Mouse (Mus musculus): ENCODE results near the gene Unc50. TPM values are rescaled to one million over a fixed set of nuclear protein-coding genes. Genes with fewer than 3 reads are reported as not detected.

Unc50 gene
- polyA plus RNA-seq, 1 experiment, result 33.1 TPM

- Histone ChIP-seq H3K36me3 (ENCODE audit: control insufficient read depth, insufficient read depth) (peaks cover 4% of the 10 kb centered on the region), H3ac (ENCODE audit: control insufficient read depth, insufficient read length) (no peak overlapping the region), H3K4me2 (ENCODE audit: low read depth) (no peak overlapping the region), H3K4me3 (no peak overlapping the region), H3K79me2 (ENCODE audit: control insufficient read depth, insufficient read depth) (no peaks in the 10 kb centered on the region), H3K27me3 (ENCODE audit: control insufficient read depth, insufficient read depth, insufficient read length) (no peaks in the 10 kb centered on the region)
- no peak for TF ChIP-seq CEBPB (IDR thresholded peaks at IDR 0.05; ENCODE audit: insufficient read depth, poor library complexity, severe bottlenecking)
- no peak for TF ChIP-seq TCF3 (IDR thresholded peaks at IDR 0.05; ENCODE audit: insufficient read length, low read depth)
- TF ChIP-seq MAX (IDR thresholded peaks at IDR 0.05; ENCODE audit: low read depth), result no peak
- no peak for TF ChIP-seq MYOD1 (IDR thresholded peaks at IDR 0.05; ENCODE audit: control insufficient read depth in 1 of 3, insufficient read length in 2 of 3, low read depth in 2 of 3)
- no peak for TF ChIP-seq E2F4 (IDR thresholded peaks at IDR 0.05; ENCODE audit: insufficient read depth)
- TF ChIP-seq MYOG (IDR thresholded peaks at IDR 0.05; ENCODE audit: control insufficient read depth in 1 of 3, insufficient read depth in 1 of 3, insufficient read length in 2 of 3, low read depth in 2 of 3), result no peak
- no peak for TF ChIP-seq POLR2AphosphoS2 (IDR thresholded peaks at IDR 0.05; ENCODE audit: insufficient read length, low read depth)
- TF ChIP-seq SRF (IDR thresholded peaks at IDR 0.05; ENCODE audit: control insufficient read depth, insufficient read length, low read depth), result no peak
- no peak for TF ChIP-seq POLR2A (IDR thresholded peaks at IDR 0.05; ENCODE audit: insufficient read length, low read depth)
- no peak for TF ChIP-seq TCF12 (IDR thresholded peaks at IDR 0.05; ENCODE audit: insufficient read depth, poor library complexity, severe bottlenecking)
- TF ChIP-seq USF1 (IDR thresholded peaks at IDR 0.05; ENCODE audit: low read depth), result no peak
- no peak for TF ChIP-seq REST (IDR thresholded peaks at IDR 0.05; ENCODE audit: insufficient read depth, insufficient read length)
These were observed 13.2 kb downstream of the Unc50 start for GRCm38 (mm10) chr1:37442848-37443835.

- Histone ChIP-seq H3K4me2 (ENCODE audit: low read depth) (no peak overlapping the region), H3K4me3 (no peak overlapping the region), H3K79me2 (ENCODE audit: control insufficient read depth, insufficient read depth) (no peaks in the 10 kb centered on the region), H3ac (ENCODE audit: control insufficient read depth, insufficient read length) (no peak overlapping the region), H3K36me3 (ENCODE audit: control insufficient read depth, insufficient read depth) (no peaks in the 10 kb centered on the region), H3K27me3 (ENCODE audit: control insufficient read depth, insufficient read depth, insufficient read length) (no peaks in the 10 kb centered on the region)
- TF ChIP-seq USF1 (IDR thresholded peaks at IDR 0.05; ENCODE audit: low read depth) (no peak), TCF12 (IDR thresholded peaks at IDR 0.05; ENCODE audit: insufficient read depth, poor library complexity, severe bottlenecking) (no peak), E2F4 (IDR thresholded peaks at IDR 0.05; ENCODE audit: insufficient read depth) (no peak), POLR2AphosphoS2 (IDR thresholded peaks at IDR 0.05; ENCODE audit: insufficient read length, low read depth) (no peak), TCF3 (IDR thresholded peaks at IDR 0.05; ENCODE audit: insufficient read length, low read depth) (no peak), MYOD1 (IDR thresholded peaks at IDR 0.05; ENCODE audit: control insufficient read depth in 1 of 3, insufficient read length in 2 of 3, low read depth in 2 of 3) (no peak), MYOG (IDR thresholded peaks at IDR 0.05; ENCODE audit: control insufficient read depth in 1 of 3, insufficient read depth in 1 of 3, insufficient read length in 2 of 3, low read depth in 2 of 3) (no peak)
These were observed 18.6 kb downstream of the Unc50 start for GRCm38 (mm10) chr1:37448361-37449095.

- H3K27me3 ChIP-seq (ENCODE audit: control insufficient read depth, insufficient read depth, insufficient read length), result no peaks in the 10 kb centered on the region
- H3K79me2 ChIP-seq (ENCODE audit: control insufficient read depth, insufficient read depth), result no peaks in the 10 kb centered on the region
- no peak overlapping the region for H3K4me3 ChIP-seq
- H3K4me2 ChIP-seq (ENCODE audit: low read depth), result no peak overlapping the region
- no peak overlapping the region for H3ac ChIP-seq (ENCODE audit: control insufficient read depth, insufficient read length)
- H3K36me3 ChIP-seq (ENCODE audit: control insufficient read depth, insufficient read depth), result no peaks in the 10 kb centered on the region
- TF ChIP-seq POLR2AphosphoS2 (IDR thresholded peaks at IDR 0.05; ENCODE audit: insufficient read length, low read depth), result no peak
- no peak for TF ChIP-seq TCF3 (IDR thresholded peaks at IDR 0.05; ENCODE audit: insufficient read length, low read depth)
- no peak for TF ChIP-seq SRF (IDR thresholded peaks at IDR 0.05; ENCODE audit: control insufficient read depth, insufficient read length, low read depth)
- TF ChIP-seq MYOG (IDR thresholded peaks at IDR 0.05; ENCODE audit: control insufficient read depth in 1 of 3, insufficient read depth in 1 of 3, insufficient read length in 2 of 3, low read depth in 2 of 3), result no peak
- TF ChIP-seq USF1 (IDR thresholded peaks at IDR 0.05; ENCODE audit: low read depth), result no peak
- TF ChIP-seq TCF12 (IDR thresholded peaks at IDR 0.05; ENCODE audit: insufficient read depth, poor library complexity, severe bottlenecking), result no peak
- no peak for TF ChIP-seq MAX (IDR thresholded peaks at IDR 0.05; ENCODE audit: low read depth)
- TF ChIP-seq E2F4 (IDR thresholded peaks at IDR 0.05; ENCODE audit: insufficient read depth), result no peak
- no peak for TF ChIP-seq POLR2A (IDR thresholded peaks at IDR 0.05; ENCODE audit: insufficient read length, low read depth)
- TF ChIP-seq REST (IDR thresholded peaks at IDR 0.05; ENCODE audit: insufficient read depth, insufficient read length), result no peak
- TF ChIP-seq CEBPB (IDR thresholded peaks at IDR 0.05; ENCODE audit: insufficient read depth, poor library complexity, severe bottlenecking), result no peak
These were observed 21.3 kb downstream of the Unc50 start for GRCm38 (mm10) chr1:37451270-37451669.

- no peak overlapping the region for H3K4me3 ChIP-seq
- no peaks in the 10 kb centered on the region for H3K36me3 ChIP-seq (ENCODE audit: control insufficient read depth, insufficient read depth)
- TF ChIP-seq SRF (IDR thresholded peaks at IDR 0.05; ENCODE audit: control insufficient read depth, insufficient read length, low read depth) (no peak), USF1 (IDR thresholded peaks at IDR 0.05; ENCODE audit: low read depth) (no peak), REST (IDR thresholded peaks at IDR 0.05; ENCODE audit: insufficient read depth, insufficient read length) (no peak), MYOG (IDR thresholded peaks at IDR 0.05; ENCODE audit: control insufficient read depth in 1 of 3, insufficient read depth in 1 of 3, insufficient read length in 2 of 3, low read depth in 2 of 3) (no peak), CEBPB (IDR thresholded peaks at IDR 0.05; ENCODE audit: insufficient read depth, poor library complexity, severe bottlenecking) (no peak), TCF3 (IDR thresholded peaks at IDR 0.05; ENCODE audit: insufficient read length, low read depth) (no peak), POLR2A (IDR thresholded peaks at IDR 0.05; ENCODE audit: insufficient read length, low read depth) (no peak), POLR2AphosphoS2 (IDR thresholded peaks at IDR 0.05; ENCODE audit: insufficient read length, low read depth) (no peak), MAX (IDR thresholded peaks at IDR 0.05; ENCODE audit: low read depth) (no peak), MYOD1 (IDR thresholded peaks at IDR 0.05; ENCODE audit: control insufficient read depth in 1 of 3, insufficient read length in 2 of 3, low read depth in 2 of 3) (no peak), E2F4 (IDR thresholded peaks at IDR 0.05; ENCODE audit: insufficient read depth) (no peak), TCF12 (IDR thresholded peaks at IDR 0.05; ENCODE audit: insufficient read depth, poor library complexity, severe bottlenecking) (no peak)
- no peak overlapping the region for H3K4me2 ChIP-seq (ENCODE audit: low read depth)
- no peak overlapping the region for H3ac ChIP-seq (ENCODE audit: control insufficient read depth, insufficient read length)
- no peaks in the 10 kb centered on the region for H3K79me2 ChIP-seq (ENCODE audit: control insufficient read depth, insufficient read depth)
- H3K27me3 ChIP-seq (ENCODE audit: control insufficient read depth, insufficient read depth, insufficient read length), result peaks cover 10% of the 10 kb centered on the region
These were observed 27.6 kb downstream of the Unc50 start for GRCm38 (mm10) chr1:37457546-37457945.
